Mouse (Mus musculus): Measurements from ENCODE around the gene Cdc42se1.
A peak's percentile ranks its signal among the peaks of the same experiment; 100 is the strongest.
"Not testable (repeated sequence)": the region's sequence is repeated elsewhere in the genome, so short reads cannot be mapped to it uniquely, and the experiment has no call there.

Cdc42se1 gene

GRCm38 (mm10) chr3:95228148-95228893 is at the start of gene Cdc42se1:
Cdc42se1 (plus strand) TSS chr3:95228732.
- peak; percentile 93 to 96 for DNase-seq (ENCODE audit: inconsistent age in 2 of 2, low spot score in 1 of 2)

GRCm38 (mm10) chr3:95178948-95179347 is 49.6 kb upstream of the Cdc42se1 start:
- DNase-seq (ENCODE audit: inconsistent age in 2 of 2, low spot score in 1 of 2): no peak

GRCm38 (mm10) chr3:95179890-95180289 is 48.6 kb upstream of the Cdc42se1 start:
- peak in 1 of 2 experiments; percentile 55 for DNase-seq (ENCODE audit: inconsistent age in 2 of 2, low spot score in 1 of 2)

- DNase-seq (ENCODE audit: inconsistent age in 2 of 2, low spot score in 1 of 2): peak; percentile 65 to 80
Observed at GRCm38 (mm10) chr3:95181841-95182240, 46.7 kb upstream of the Cdc42se1 start.

GRCm38 (mm10) chr3:95184796-95185577 is 43.5 kb upstream of the Cdc42se1 start:
- no peak for DNase-seq (ENCODE audit: inconsistent age in 2 of 2, low spot score in 1 of 2)

- no peak for DNase-seq (ENCODE audit: inconsistent age in 2 of 2, low spot score in 1 of 2)
Observed at GRCm38 (mm10) chr3:95186100-95186499, 42.4 kb upstream of the Cdc42se1 start.

GRCm38 (mm10) chr3:95186888-95187287 is 41.6 kb upstream of the Cdc42se1 start:
- peak in 1 of 2 experiments; percentile 58 for DNase-seq (ENCODE audit: inconsistent age in 2 of 2, low spot score in 1 of 2)

- DNase-seq (ENCODE audit: inconsistent age in 2 of 2, low spot score in 1 of 2): no peak
Observed at GRCm38 (mm10) chr3:95194721-95195135, 33.8 kb upstream of the Cdc42se1 start.

- DNase-seq (ENCODE audit: inconsistent age in 2 of 2, low spot score in 1 of 2): no peak
Observed at GRCm38 (mm10) chr3:95195772-95196171, 32.8 kb upstream of the Cdc42se1 start.

GRCm38 (mm10) chr3:95199101-95199500 is 29.4 kb upstream of the Cdc42se1 start:
- no peak for DNase-seq (ENCODE audit: inconsistent age in 2 of 2, low spot score in 1 of 2)

- DNase-seq (ENCODE audit: inconsistent age in 2 of 2, low spot score in 1 of 2): no peak
Observed at GRCm38 (mm10) chr3:95200132-95200531, 28.4 kb upstream of the Cdc42se1 start.

GRCm38 (mm10) chr3:95200562-95200961 is 28.0 kb upstream of the Cdc42se1 start:
- no peak for DNase-seq (ENCODE audit: inconsistent age in 2 of 2, low spot score in 1 of 2)

GRCm38 (mm10) chr3:95203880-95204279 is 24.7 kb upstream of the Cdc42se1 start:
- no peak for DNase-seq (ENCODE audit: inconsistent age in 2 of 2, low spot score in 1 of 2)

GRCm38 (mm10) chr3:95208286-95208685 is 20.2 kb upstream of the Cdc42se1 start:
- no peak for DNase-seq (ENCODE audit: inconsistent age in 2 of 2, low spot score in 1 of 2)

GRCm38 (mm10) chr3:95210585-95210984 is 17.9 kb upstream of the Cdc42se1 start:
- DNase-seq (ENCODE audit: inconsistent age in 2 of 2, low spot score in 1 of 2): no peak

GRCm38 (mm10) chr3:95212889-95213608 is 15.5 kb upstream of the Cdc42se1 start:
- DNase-seq (ENCODE audit: inconsistent age in 2 of 2, low spot score in 1 of 2): not testable (repeated sequence)

GRCm38 (mm10) chr3:95213609-95213975 is 14.9 kb upstream of the Cdc42se1 start:
- no peak for DNase-seq (ENCODE audit: inconsistent age in 2 of 2, low spot score in 1 of 2)

- DNase-seq (ENCODE audit: inconsistent age in 2 of 2, low spot score in 1 of 2): no peak
Observed at GRCm38 (mm10) chr3:95216655-95217254, 11.8 kb upstream of the Cdc42se1 start.

- DNase-seq (ENCODE audit: inconsistent age in 2 of 2, low spot score in 1 of 2): peak; percentile 96 to 99
Observed at GRCm38 (mm10) chr3:95217255-95218134, 11.0 kb upstream of the Cdc42se1 start, which contains the start of gene Gabpb2. Gabpb2 (minus strand) TSS chr3:95217916.

All from adrenal gland, adult (tissue).